Mouse (Mus musculus) hindbrain, embryonic 10.5 days (tissue): ENCODE measurements at regions not wholly inside any gene's neighbourhood (a gene's known extent, or its start where the extent isn't known, plus 50 kb on each side); places are given as distances from the start of the nearest gene placed in this dataset.
A peak's percentile ranks its signal among the peaks of the same experiment; 100 is the strongest.

Experiments
- DNase-seq: peaks from one replicate; pipeline ENCODE4 v3.0.0-alpha.2; 2017; ENCODE audit warnings: low spot score
- H3K27ac ChIP-seq: fragments of 300-500 bp; sonication (generic); 2 replicates; pipeline ENCODE4 v1.5.1; 2016; ENCODE audit warnings: mild to moderate bottlenecking, moderate library complexity
- H3K27me3 ChIP-seq: fragments of 300-500 bp; sonication (generic); 2 replicates; pipeline ENCODE4 v1.6.1; 2016; ENCODE audit warnings: mild to moderate bottlenecking; ENCODE audit not compliant: poor library complexity, insufficient read depth, severe bottlenecking
- H3K36me3 ChIP-seq: fragments of 300-500 bp; sonication (generic); 2 replicates; pipeline ENCODE4 v1.6.1; 2016; ENCODE audit warnings: mild to moderate bottlenecking, moderate library complexity
- H3K4me1 ChIP-seq: fragments of 300-500 bp; sonication (generic); replicated peaks from 2 replicates; pipeline ENCODE4 v1.6.1; 2016; ENCODE audit warnings: mild to moderate bottlenecking
- H3K4me3 ChIP-seq: fragments of 300-500 bp; sonication (generic); 2 replicates; pipeline ENCODE4 v1.5.1; 2016; ENCODE audit warnings: mild to moderate bottlenecking, moderate library complexity
- H3K9me3 ChIP-seq: fragments of 300-500 bp; sonication (generic); 2 replicates; pipeline ENCODE4 v1.6.1; 2016; ENCODE audit warnings: mild to moderate bottlenecking, moderate library complexity
- WGBS: fragments of 180-500 bp; shearing (Covaris S2); methylation state at CpG from one replicate; pipeline ENCODE4 v1.1.7; 2016; 5-methylcytosine and 5-hydroxymethylcytosine counted together

DNA sequence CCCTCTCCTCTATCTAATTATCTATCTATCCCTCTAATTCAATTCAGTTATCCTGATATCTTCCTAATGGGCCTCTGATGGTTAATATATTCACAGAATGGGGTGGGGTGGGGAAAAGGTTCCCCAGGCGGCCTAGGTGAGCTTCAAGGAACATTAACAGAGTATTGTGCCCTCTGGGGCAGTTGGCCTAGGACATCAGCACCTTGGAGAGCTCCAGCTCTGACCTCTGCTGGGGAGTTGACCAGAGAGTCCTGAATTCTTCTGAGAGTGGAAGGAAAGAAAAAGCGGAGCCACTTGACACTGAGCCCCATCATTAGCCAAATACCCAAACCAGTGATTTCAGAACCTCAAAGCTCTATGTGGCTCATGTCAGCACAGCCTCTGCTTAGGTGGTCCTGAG, 108.1 kb upstream of the Ldah start:
- DNase-seq = peak; percentile 44
- Histone ChIP-seq H3K36me3 (no peaks in the 10 kb centered on the region), H3K4me1 (no peaks in the 10 kb centered on the region), H3K4me3 (no peak overlapping the region), H3K9me3 (no peaks in the 10 kb centered on the region), H3K27ac (no peak overlapping the region), H3K27me3 (no peaks in the 10 kb centered on the region)
- WGBS = 59% methylated on average over 2 of the region's 2 CpGs

DNA sequence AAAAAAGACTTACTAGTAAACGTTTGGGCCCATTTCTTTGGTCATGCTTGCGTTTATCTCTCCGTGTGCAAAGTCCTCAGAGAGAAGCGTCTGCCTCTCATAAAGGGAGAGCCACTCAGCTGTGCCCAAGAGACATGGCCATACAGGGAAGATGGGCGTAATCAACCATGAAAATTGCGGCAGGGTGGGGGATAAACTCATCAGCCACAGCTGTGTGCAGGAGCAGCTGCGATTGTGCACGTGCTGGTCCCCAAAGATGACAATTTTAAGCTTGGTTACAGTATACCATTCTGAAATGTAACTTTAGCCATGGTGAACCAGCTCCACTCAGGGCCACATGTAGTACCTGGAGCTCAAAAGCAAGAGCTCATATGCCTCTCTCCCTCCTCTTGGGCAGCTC, 106.1 kb upstream of the Ldah start:
- H3K9me3 ChIP-seq = no peaks in the 10 kb centered on the region
- H3K36me3 ChIP-seq = no peaks in the 10 kb centered on the region
- no peak for DNase-seq
- peaks cover 4% of the 10 kb centered on the region; the same call in 1 of the 2 replicates for H3K4me1 ChIP-seq
- no peak overlapping the region for H3K4me3 ChIP-seq
- no peak overlapping the region for H3K27ac ChIP-seq
- WGBS = 80% methylated on average over 8 of the region's 8 CpGs
- no peaks in the 10 kb centered on the region for H3K27me3 ChIP-seq

DNA sequence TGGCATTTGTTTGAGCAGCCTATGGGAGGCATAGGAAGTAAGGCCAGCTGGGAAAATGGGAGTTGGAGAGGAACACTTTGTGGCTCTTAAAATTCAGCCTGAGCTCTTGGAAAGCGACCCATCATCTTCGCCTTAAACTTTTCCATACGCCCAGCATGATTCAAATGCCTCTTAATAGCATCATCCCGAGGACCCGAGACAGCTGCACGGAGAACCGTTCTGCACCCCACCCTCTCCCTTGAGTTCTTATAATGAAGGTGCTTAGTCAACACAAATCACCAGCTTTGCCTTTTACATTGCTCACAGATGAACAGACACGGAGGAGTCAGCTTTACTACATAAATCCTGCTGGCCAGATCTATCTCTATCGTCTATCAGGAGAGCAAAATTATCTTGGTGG, 104.6 kb upstream of the Ldah start:
- Histone ChIP-seq H3K9me3 (no peaks in the 10 kb centered on the region), H3K27me3 (no peaks in the 10 kb centered on the region), H3K4me1 (peaks cover 12% of the 10 kb centered on the region), H3K27ac (no peak overlapping the region), H3K36me3 (no peaks in the 10 kb centered on the region), H3K4me3 (no peak overlapping the region)
- WGBS = 81% methylated on average over 9 of the region's 9 CpGs
- DNase-seq = no peak

DNA sequence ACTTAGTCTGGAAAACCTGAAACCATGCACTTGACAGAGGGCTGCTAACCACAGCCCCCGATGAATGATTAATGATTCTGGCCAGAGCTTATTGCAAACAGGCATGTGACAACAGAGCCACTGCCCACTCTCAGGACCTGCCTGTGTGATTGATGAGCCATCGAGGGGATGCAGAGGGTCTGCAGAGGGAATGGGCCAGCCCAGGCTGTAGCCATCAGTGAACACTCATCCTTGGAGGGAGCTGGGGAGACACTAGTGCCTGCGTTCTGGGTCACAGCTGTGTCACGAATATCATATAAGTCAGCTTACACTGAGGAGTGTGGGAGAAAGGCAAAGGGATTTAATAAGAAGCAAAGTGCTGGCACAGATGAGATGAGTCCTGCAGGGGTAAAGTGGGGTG, 100.8 kb upstream of the Ldah start:
- Histone ChIP-seq H3K36me3 (no peaks in the 10 kb centered on the region), H3K4me1 (peaks cover 12% of the 10 kb centered on the region), H3K27ac (no peak overlapping the region), H3K27me3 (no peaks in the 10 kb centered on the region), H3K4me3 (no peak overlapping the region), H3K9me3 (no peaks in the 10 kb centered on the region)
- DNase-seq = peak; percentile 29
- WGBS = 73% methylated on average over 4 of the region's 4 CpGs

DNA sequence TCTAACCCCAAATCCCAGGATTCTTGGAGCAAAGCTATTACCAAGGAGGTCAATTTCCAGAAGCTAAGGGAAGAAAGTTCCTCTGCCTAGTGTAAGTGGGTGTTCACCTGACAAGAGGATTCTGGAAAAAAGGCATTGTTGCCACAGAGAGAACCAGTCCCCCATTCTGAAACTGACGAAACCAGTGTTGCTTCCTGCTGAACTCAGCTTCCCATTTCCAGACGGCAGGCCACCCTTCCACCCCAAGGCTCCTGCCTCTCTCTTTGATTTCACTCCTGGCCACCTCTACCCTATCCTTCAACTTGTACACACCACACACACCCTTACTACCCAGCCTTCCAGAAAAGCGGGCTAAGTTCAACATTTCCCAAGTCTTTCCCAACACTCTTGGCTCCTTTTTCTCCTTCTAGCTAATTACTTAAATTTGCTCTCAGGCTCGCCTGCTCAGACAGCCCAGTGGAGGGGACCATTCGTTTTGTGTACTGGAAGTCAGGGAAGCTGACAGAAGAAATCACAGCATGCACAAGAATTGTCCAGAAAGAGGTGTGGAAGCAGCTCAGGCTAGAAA, 98.6 kb upstream of the Ldah start:
- H3K36me3 ChIP-seq = no peaks in the 10 kb centered on the region
- H3K4me1 ChIP-seq = peaks cover 12% of the 10 kb centered on the region
- H3K27me3 ChIP-seq = no peaks in the 10 kb centered on the region
- WGBS = 76% methylated on average over 5 of the region's 5 CpGs
- H3K9me3 ChIP-seq = no peaks in the 10 kb centered on the region
- H3K4me3 ChIP-seq = no peak overlapping the region
- H3K27ac ChIP-seq = no peak overlapping the region
- DNase-seq = no peak

DNA sequence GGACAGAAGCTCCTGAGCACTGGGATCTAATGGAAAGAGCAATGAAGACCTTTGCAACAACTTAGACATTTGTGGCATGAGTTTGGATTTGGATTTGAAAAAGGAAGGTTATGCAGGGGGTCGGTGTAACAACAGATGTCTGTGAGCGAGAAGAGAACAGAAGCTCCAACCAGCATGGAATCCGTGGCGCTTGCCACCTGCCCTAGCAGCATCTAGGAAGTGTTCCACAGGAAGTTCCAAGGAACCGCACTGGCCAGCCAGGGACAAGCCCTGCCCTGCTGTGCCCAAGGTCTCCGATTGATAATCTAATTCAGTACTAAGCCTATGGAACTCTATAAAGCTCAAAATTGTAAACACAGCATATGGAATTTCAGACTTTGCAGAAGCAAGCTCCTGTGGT, 98.0 kb upstream of the Ldah start:
- no peaks in the 10 kb centered on the region for H3K9me3 ChIP-seq
- H3K4me1 ChIP-seq = peaks cover 12% of the 10 kb centered on the region
- H3K27me3 ChIP-seq = no peaks in the 10 kb centered on the region
- DNase-seq = no peak
- no peak overlapping the region for H3K4me3 ChIP-seq
- WGBS = 84% methylated on average over 6 of the region's 6 CpGs
- no peaks in the 10 kb centered on the region for H3K36me3 ChIP-seq
- no peak overlapping the region for H3K27ac ChIP-seq

DNA sequence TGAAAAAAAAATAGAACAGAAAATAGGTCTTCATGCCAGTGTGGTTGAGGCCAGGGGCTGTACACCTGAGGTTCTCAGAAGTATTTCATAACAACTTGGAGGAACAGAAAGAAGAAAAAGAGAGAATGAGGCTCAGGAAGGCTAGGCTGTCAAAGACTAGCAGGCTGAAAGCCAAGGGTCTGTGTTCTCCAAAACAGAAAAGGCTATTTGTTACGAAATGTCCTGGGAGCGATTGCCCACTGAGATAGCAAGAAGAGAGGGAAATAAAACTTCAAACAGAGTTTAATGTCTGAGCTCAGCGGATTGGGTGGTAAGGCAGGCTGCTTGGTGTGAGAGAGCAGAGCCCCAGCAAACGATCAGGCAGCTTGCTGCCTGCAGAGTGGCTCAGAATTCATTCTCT, 97.6 kb upstream of the Ldah start:
- Histone ChIP-seq H3K36me3 (no peaks in the 10 kb centered on the region), H3K9me3 (no peaks in the 10 kb centered on the region), H3K27me3 (no peaks in the 10 kb centered on the region), H3K4me3 (no peak overlapping the region), H3K4me1 (peaks cover 12% of the 10 kb centered on the region), H3K27ac (no peak overlapping the region)
- 73% methylated on average over 4 of the region's 4 CpGs for WGBS
- DNase-seq = no peak

DNA sequence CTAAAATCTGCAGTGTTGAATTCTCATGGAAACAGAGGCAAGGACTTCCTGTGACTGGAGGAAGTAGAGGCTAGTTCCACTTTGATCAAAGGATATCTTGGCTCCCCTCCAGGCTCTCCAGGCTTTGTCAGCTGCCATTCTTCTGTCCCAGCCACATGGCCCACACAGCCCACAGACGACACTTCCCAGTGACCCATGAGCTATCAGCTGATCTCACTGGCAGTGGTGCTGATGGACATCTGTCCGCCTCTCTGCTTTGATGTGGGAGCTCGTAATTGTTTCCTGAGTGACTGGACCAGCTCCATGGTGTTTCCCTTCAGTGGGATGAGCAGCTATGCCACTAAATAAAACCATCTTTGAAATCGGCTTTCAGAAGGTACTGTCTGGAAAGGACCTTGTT, 96.4 kb upstream of the Ldah start:
- Histone ChIP-seq H3K4me1 (peaks cover 12% of the 10 kb centered on the region), H3K27me3 (no peaks in the 10 kb centered on the region), H3K27ac (no peak overlapping the region), H3K4me3 (no peak overlapping the region), H3K9me3 (no peaks in the 10 kb centered on the region), H3K36me3 (no peaks in the 10 kb centered on the region)
- 67% methylated on average over 4 of the region's 4 CpGs for WGBS
- DNase-seq = no peak

DNA sequence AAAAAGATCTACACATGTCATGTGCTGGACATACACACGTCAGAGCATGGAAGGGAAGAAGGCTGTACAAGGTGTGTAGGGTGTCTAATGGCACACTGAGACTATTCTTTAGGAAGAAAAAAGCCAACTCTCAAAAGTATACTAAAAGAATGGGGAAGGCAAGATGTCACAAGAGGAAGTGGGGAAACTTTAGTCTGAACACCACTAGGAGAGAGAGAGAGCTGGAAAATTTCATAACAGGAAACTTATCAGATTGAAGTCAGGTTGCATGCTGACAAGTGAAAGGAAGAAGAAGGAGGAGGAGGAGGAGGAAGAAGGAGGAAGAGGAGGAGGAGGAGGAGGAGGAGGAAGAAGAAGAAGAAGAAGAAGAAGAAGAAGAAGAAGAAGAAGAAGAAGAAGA, 52.3 kb upstream of the Ldah start:
- no peak overlapping the region for H3K4me3 ChIP-seq
- no peaks in the 10 kb centered on the region for H3K36me3 ChIP-seq
- no peaks in the 10 kb centered on the region for H3K27me3 ChIP-seq
- H3K4me1 ChIP-seq = no peaks in the 10 kb centered on the region
- no peak for DNase-seq
- no peaks in the 10 kb centered on the region for H3K9me3 ChIP-seq
- H3K27ac ChIP-seq = no peak overlapping the region
- 72% methylated on average over 1 of the region's 1 CpGs for WGBS
